8 mouse cellular contexts compared by ENCODE assay signal in genomic region chr15:102698193-102698592, GRCm38 (mm10). TPM values are rescaled to one million over a fixed set of nuclear protein-coding genes. Genes with fewer than 3 reads are reported as not detected.
DNase-seq lines count a peak whose midpoint lies in the region; ATAC-seq and TF ChIP-seq lines count a peak whose summit lies in the region.

No protein-coding gene starts in this region.

- H3K4me1 ChIP-seq in heart, adult 2 months (ENCODE audit: control insufficient read depth, insufficient read depth, low read length): no peaks in the 10 kb centered on the region
- peaks cover 8% of the 10 kb centered on the region for H3K4me1 ChIP-seq in heart, embryonic 12.5 days (replicated peaks)
- H3K4me1 ChIP-seq in forebrain, postnatal 0 days (ENCODE audit: insufficient read depth): peaks cover 14% of the 10 kb centered on the region
- 0 out of 2 replicates have a peak, but pooled peaks cover 4% of the 10 kb centered on the region for H3K4me1 ChIP-seq in midbrain, postnatal 0 days (ENCODE audit: insufficient read depth, low read length)

- DNase-seq in heart, adult 2 months: peak; percentile 68 to 86
- peak; percentile 82 for DNase-seq in cerebellum, adult 11 months
- peak; percentile 83 for DNase-seq in forebrain, postnatal 0 days
- peak; percentile 76 to 82 for DNase-seq in left cerebral cortex, postnatal 10 days (ENCODE audit: extremely low spot score in 1 of 2, low spot score in 2 of 2)
- DNase-seq in midbrain, postnatal 0 days (ENCODE audit: low spot score): peak; percentile 73
- peak; percentile 48 to 81 for DNase-seq in spleen, postnatal 4 days (ENCODE audit: low spot score in 2 of 2)

- no peak overlapping the region for H3K4me2 ChIP-seq in heart, embryonic 12.5 days
- H3K4me2 ChIP-seq in forebrain, postnatal 0 days (ENCODE audit: low read depth): no peak overlapping the region
- no peak overlapping the region for H3K4me2 ChIP-seq in midbrain, postnatal 0 days (ENCODE audit: low read depth, low read length, poor library complexity, severe bottlenecking)

- no peak for TF ChIP-seq POLR2A in heart, adult 2 months (IDR thresholded peaks at IDR 0.05; ENCODE audit: insufficient read depth, low read depth, low read length)

- WGBS in heart, adult 2 months: 0% methylated on average over 11 of the region's 11 CpGs
- under 1% methylated on average over 11 of the region's 11 CpGs for WGBS in heart, embryonic 12.5 days
- 6% methylated on average over 11 of the region's 11 CpGs for WGBS in forebrain, postnatal 0 days
- WGBS in midbrain, postnatal 0 days: 3% methylated on average over 11 of the region's 11 CpGs

- no peak overlapping the region for H3K4me3 ChIP-seq in heart, adult 2 months
- no peak overlapping the region for H3K4me3 ChIP-seq in heart, embryonic 12.5 days
- H3K4me3 ChIP-seq in forebrain, postnatal 0 days (ENCODE audit: low read depth, low read length): no peak overlapping the region
- H3K4me3 ChIP-seq in midbrain, postnatal 0 days (ENCODE audit: low read depth, low read length): no peak overlapping the region

- no peaks in the 10 kb centered on the region for H3K9me3 ChIP-seq in heart, embryonic 12.5 days (replicated peaks)
- no peaks in the 10 kb centered on the region for H3K9me3 ChIP-seq in forebrain, postnatal 0 days (ENCODE audit: low read length)
- no peaks in the 10 kb centered on the region for H3K9me3 ChIP-seq in midbrain, postnatal 0 days (ENCODE audit: low read length)

- H3K27me3 ChIP-seq in heart, adult 2 months (ENCODE audit: control insufficient read depth, insufficient read depth, low read length): peaks cover 7% of the 10 kb centered on the region
- peaks cover 67% of the 10 kb centered on the region for H3K27me3 ChIP-seq in heart, embryonic 12.5 days (replicated peaks)
- peaks cover 20% of the 10 kb centered on the region for H3K27me3 ChIP-seq in forebrain, postnatal 0 days (ENCODE audit: insufficient read depth, low read length)
- peaks cover 32% of the 10 kb centered on the region for H3K27me3 ChIP-seq in midbrain, postnatal 0 days (ENCODE audit: insufficient read depth, low read length)

- intact Hi-C loops in heart, adult 2 months (cut with DNase I): loop anchor here (1.0 to 5.0 kb wide), 2 partner anchors 44 to 474 kb away; no protein-coding TSS in a partner anchor
- intact Hi-C loops in left cerebral cortex, postnatal 10 days (cut with DNase I): loop anchor here (2.0 to 5.0 kb wide), 2 partner anchors 45 to 474 kb away; no protein-coding TSS in a partner anchor

- no peaks in the 10 kb centered on the region for H3K79me2 ChIP-seq in heart, adult 2 months (replicated peaks; ENCODE audit: control insufficient read depth, insufficient read depth, low read length)

- no peak overlapping the region for H3K27ac ChIP-seq in heart, adult 2 months
- no peak overlapping the region for H3K27ac ChIP-seq in heart, embryonic 12.5 days (ENCODE audit: poor library complexity, severe bottlenecking)
- no peak overlapping the region for H3K27ac ChIP-seq in forebrain, postnatal 0 days (ENCODE audit: low read depth, low read length)
- H3K27ac ChIP-seq in midbrain, postnatal 0 days (ENCODE audit: low read depth, low read length): no peak overlapping the region

- TF ChIP-seq CTCF in heart, adult 2 months (IDR thresholded peaks at IDR 0.05): peak; percentile 97; the same call in 1 of the 2 replicates
- TF ChIP-seq CTCF in forebrain, postnatal 0 days (IDR thresholded peaks at IDR 0.05; ENCODE audit: low read depth): peak; percentile 95
- peak; percentile 96 for TF ChIP-seq CTCF in midbrain, postnatal 0 days (IDR thresholded peaks at IDR 0.05)

- peak; percentile 70; the same call in 1 of the 2 replicates for TF ChIP-seq EP300 in heart, adult 2 months (IDR thresholded peaks at IDR 0.05; ENCODE audit: insufficient read depth, low read depth, low read length)

- ATAC-seq in heart, embryonic 12.5 days (ENCODE audit: insufficient number of reproducible peaks, low FRiP score): no peak
- ATAC-seq in forebrain, postnatal 0 days: peak; percentile 47; the same call in 1 of the 2 replicates
- ATAC-seq in inflammation-experienced regulatory T-cells, adult 6 months: peak; percentile 52
- no peak for ATAC-seq in midbrain, postnatal 0 days (ENCODE audit: low FRiP score)

- no peak overlapping the region for H3K9ac ChIP-seq in heart, adult 2 months (ENCODE audit: low read depth, low read length)
- no peak overlapping the region for H3K9ac ChIP-seq in heart, embryonic 12.5 days
- no peak overlapping the region; the same call in 1 of the 2 replicates for H3K9ac ChIP-seq in forebrain, postnatal 0 days
- H3K9ac ChIP-seq in midbrain, postnatal 0 days (replicated peaks; ENCODE audit: low read length, poor library complexity, severe bottlenecking): no peak overlapping the region

- no peaks in the 10 kb centered on the region for H3K36me3 ChIP-seq in heart, adult 2 months (ENCODE audit: control insufficient read depth, insufficient read depth, low read length)
- H3K36me3 ChIP-seq in heart, embryonic 12.5 days: no peaks in the 10 kb centered on the region
- no peaks in the 10 kb centered on the region for H3K36me3 ChIP-seq in forebrain, postnatal 0 days (ENCODE audit: insufficient read depth)
- no peaks in the 10 kb centered on the region for H3K36me3 ChIP-seq in midbrain, postnatal 0 days (ENCODE audit: insufficient read depth, low read length)

RNA-seq across cellular contexts. Expression of gene Calcoco1, which starts 23.8 kb away (rescaled TPM):
- 100 to 1,000 TPM in 1 of 2 experiments, 10 to 100 TPM in 1; 98.0 to 124 TPM for total RNA-seq in heart, adult 2 months (2021)
- 108 and 133 TPM in 2 replicates for polyA plus RNA-seq in heart, adult 2 months (2012; rRNA removed)
- 55.1 and 55.3 TPM in 2 replicates for polyA plus RNA-seq in heart, embryonic 12.5 days (2016; fragmentation: Nextera tagmentation; extraction: Ambion mirVana)
- total RNA-seq in forebrain, postnatal 0 days (2014; rRNA removed): 42.6 and 47.1 TPM in 2 replicates
- polyA plus RNA-seq in forebrain, postnatal 0 days (2015; fragmentation: Nextera tagmentation; extraction: Ambion mirVana): 33.5 and 36.9 TPM in 2 replicates
- 10 to 100 TPM; 22.0 to 43.9 (median 37.8) TPM for polyA plus RNA-seq in inflammation-experienced regulatory T-cells, adult 6 months (2017; shearing (Covaris generic))
- total RNA-seq in left cerebral cortex, postnatal 10 days (2021): 10 to 100 TPM; 44.3 to 46.7 TPM
- total RNA-seq in midbrain, postnatal 0 days (2014; rRNA removed): 34.4 and 34.7 TPM in 2 replicates
- 27.1 and 27.2 TPM in 2 replicates for polyA plus RNA-seq in midbrain, postnatal 0 days (2015; fragmentation: Nextera tagmentation; extraction: Ambion mirVana)

RNA-seq across cellular contexts. Expression of gene Atp5g2, which starts 26.0 kb away (rescaled TPM):
- 10 to 100 TPM; 30.6 to 33.5 TPM for total RNA-seq in heart, adult 2 months (2021)
- 417 and 578 TPM in 2 replicates for polyA plus RNA-seq in heart, adult 2 months (2012; rRNA removed)
- 73.0 and 88.2 TPM in 2 replicates for polyA plus RNA-seq in heart, embryonic 12.5 days (2016; fragmentation: Nextera tagmentation; extraction: Ambion mirVana)
- 75.2 and 170 TPM in 2 replicates for total RNA-seq in forebrain, postnatal 0 days (2014; rRNA removed)
- polyA plus RNA-seq in forebrain, postnatal 0 days (2015; fragmentation: Nextera tagmentation; extraction: Ambion mirVana): 63.5 and 75.3 TPM in 2 replicates
- 10 to 100 TPM; 32.4 to 64.3 (median 37.5) TPM for polyA plus RNA-seq in inflammation-experienced regulatory T-cells, adult 6 months (2017; shearing (Covaris generic))
- total RNA-seq in left cerebral cortex, postnatal 10 days (2021): 1 to 10 TPM; 9.7 to 9.8 TPM
- 187 and 348 TPM in 2 replicates for total RNA-seq in midbrain, postnatal 0 days (2014; rRNA removed)
- polyA plus RNA-seq in midbrain, postnatal 0 days (2015; fragmentation: Nextera tagmentation; extraction: Ambion mirVana): 54.4 and 76.5 TPM in 2 replicates

Comparison
In these comparisons a context has a peak if more than half of its experiments do, and no peak if none do; other contexts are left out.
1. ATAC-seq: peak in forebrain, postnatal 0 days (single experiment) and inflammation-experienced regulatory T-cells, adult 6 months (single experiment); none in heart, embryonic 12.5 days (single experiment) and midbrain, postnatal 0 days (single experiment).
2. Peak in every context shown above with its lines, with median percentiles within 50 percentile points of each other: DNase-seq and CTCF ChIP-seq.